Mouse (Mus musculus) layer of hippocampus, adult 11-12 months (tissue): Measurements from ENCODE around the gene Clk4.

ENCODE experiments used
- DNase-seq: peaks from one replicate; pipeline ENCODE4 v3.0.0; 2022; ENCODE audit warnings: low spot score

The Clk4 gene

GRCm38 (mm10) chr11:51311846-51312245 lies 50.3 kb downstream of the Clk4 start:
- DNase-seq = no peak

DNA sequence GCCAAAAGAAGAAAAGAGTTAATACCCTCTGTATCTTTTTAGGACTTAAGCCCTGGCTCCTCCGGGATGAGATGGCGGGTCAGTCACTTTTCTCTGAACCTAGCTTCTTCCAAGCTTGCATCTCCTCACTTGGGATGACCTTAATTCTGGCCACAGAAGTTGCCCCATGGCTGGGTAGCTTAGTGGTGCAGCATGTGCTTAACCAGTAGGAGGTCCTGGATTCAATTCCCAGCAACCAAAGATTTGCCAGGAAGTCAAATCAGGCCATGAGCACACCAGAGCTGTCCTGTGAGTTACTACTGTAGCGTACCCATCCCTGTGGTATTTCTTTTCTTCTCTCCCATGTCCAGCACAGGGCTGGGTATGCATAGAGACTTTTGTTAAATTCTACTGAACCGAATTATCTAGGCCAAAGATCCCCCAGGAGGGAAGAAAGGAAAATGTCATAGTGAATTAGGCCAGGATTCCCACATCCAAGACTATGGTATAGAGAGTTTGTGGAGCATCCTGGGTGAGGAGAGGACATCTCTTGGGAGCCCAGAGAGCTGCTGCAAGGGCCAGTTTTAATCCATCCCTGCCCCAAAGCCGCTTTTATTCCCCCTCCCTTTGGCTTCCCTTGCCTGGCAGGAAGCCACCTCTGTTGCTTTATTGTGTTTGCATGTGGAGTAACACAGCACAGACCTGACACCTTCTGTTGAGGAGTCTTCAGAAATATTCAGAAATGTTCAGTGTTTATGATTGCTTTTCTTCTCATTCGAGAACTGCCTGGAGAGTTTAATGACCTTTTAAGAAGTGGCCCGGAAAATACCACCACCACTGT lies 54.7 kb downstream of the Clk4 start:
- DNase-seq = no peak

DNA sequence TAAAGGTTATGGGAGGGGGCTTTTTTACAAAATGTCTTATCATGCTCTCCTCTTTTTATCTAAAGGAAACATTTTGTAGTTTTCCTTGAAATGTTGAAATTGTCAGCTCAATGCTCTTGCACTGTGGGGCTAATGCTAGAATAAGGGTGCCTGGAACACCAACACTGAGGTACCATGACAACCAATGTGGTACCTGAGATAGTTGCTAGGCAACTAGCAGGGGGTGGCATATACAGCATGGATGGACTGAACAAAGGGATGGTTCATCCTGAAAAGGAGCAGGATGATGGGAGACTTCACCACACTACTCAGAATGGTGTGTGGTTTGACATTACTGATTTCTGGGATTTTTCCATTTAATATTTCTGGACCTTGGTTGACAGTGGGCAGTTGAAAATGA lies 59.1 kb downstream of the Clk4 start:
- DNase-seq = no peak

DNA sequence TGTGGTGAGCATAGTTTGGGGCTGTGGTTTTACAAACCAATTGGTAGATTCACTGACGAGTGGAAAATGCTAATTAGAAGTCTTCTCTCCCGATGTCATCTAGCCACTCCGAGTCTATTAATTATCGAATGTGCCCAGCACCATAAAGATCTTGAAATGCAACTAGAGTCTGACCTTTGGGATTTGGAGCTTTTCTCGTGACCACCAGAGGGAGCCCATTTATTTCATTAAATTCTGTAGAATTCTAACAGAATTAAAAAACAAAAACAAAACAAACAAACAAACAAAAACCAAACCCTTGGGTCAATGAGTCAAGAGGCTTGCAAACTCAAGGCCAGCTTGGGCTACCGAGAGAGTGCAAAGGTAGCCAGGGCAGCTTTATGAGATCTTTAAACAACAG lies 65.4 kb downstream of the Clk4 start:
- no peak for DNase-seq

GRCm38 (mm10) chr11:51328387-51328942 lies 66.9 kb downstream of the Clk4 start:
- peak; percentile 38 for DNase-seq

GRCm38 (mm10) chr11:51329837-51330714 lies 68.5 kb downstream of the Clk4 start:
- DNase-seq = no peak
